Mouse (Mus musculus): ENCODE measurements around the gene Btbd9.
A peak's percentile ranks its signal among the peaks of the same experiment; 100 is the strongest.
"Not testable (repeated sequence)": the region's sequence is repeated elsewhere in the genome, so short reads cannot be mapped to it uniquely, and the experiment has no call there.

Btbd9 gene

DNA sequence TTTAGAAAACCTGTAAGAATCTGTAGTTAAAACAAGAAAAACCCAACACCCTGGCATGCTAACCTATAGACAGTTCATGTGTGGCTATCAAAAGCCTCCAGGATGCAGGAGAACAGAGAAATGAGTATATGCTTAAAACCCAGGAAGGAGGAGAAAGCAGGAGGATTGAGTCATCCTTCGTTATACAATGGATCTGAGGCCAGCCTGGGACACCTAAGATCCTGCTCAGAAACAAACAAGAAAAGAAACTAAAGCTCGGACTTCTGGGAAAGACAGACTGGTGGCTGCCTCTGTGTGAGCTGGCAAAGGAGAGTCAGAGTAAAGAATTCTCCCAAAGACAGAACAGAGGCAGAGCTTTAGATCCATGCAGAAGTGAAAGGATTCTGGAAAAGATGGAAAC, 17.7 kb downstream of the Btbd9 start:
- DNase-seq (ENCODE audit: low spot score in 2 of 2): no peak

DNA sequence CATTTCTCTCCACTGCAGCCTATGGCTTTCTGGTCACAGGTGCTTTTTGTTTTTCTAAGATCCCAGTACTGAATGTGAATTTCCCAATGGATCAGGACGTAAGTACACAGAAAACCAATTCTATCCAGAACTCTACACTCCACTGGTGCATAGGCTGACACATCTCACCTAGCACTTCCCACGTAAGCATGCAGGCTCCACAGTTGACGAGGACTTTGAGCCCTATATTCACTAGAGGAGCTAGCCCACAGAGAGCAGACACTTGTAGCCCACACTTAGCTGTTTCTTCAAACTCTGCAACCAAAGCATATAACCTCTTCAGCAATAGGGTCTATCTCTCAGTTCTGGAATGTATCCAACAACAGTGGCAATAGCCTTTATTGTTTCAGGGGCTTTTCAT, 19.8 kb downstream of the Btbd9 start:
- no peak for DNase-seq (ENCODE audit: low spot score in 2 of 2)

DNA sequence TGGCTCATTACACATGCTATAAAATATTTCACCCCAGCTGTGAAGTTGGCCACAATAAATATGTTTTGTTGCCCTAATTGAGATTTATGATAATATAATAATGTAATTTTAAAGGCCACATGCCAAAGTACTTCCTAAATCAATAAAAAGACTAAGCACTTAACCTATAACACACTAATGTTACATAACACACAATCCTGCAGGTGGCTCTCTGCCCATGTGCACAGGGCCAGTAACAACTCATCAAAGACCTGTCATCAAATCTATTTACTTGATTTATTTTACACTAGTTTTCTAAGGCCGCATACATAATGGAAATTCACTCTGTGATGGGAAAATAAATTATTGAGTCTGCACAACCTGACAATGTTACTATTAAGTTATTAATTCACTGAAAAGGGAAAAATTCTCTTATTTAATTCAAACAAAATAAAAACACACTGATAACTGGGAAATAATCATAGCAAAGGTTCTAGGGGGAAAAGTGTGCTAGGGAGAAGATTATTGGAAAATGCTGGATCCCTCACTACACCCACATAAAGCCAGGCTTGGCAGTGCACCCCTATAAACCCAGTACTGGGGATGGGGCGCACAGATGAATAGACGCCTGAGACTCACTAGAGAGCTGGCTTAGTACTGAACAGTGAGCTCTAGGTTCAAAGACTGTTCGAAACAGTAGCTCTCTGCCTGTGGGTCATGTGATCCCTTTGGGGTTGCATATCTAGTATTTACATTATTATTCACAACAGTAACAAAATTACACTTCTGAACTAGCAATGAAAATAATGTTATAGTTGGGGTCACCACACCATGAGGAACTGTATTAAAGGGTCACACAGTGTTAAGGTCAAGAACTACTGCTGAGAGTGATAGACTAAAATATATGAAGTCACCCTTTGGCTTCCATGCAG, 23.0 kb downstream of the Btbd9 start:
- no peak for DNase-seq (ENCODE audit: low spot score in 2 of 2)

DNA sequence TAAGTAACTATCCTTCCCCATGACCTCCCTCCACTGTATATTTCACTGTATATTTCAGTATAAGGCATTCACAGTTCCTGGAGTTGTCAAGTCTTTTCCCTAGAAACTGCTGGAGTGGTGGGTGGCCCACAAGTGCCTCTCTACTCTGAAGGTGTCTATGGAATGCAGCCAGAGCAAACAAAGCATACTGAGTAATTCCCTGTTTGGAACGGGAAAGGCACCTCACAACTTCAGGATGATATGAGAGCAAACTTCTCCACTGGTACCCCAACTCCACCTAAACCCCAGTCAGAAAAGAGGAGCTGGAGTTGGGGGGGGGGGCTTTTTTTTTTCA, 25.5 kb downstream of the Btbd9 start:
- peak; percentile 59 to 83 for DNase-seq (ENCODE audit: low spot score in 2 of 2)

DNA sequence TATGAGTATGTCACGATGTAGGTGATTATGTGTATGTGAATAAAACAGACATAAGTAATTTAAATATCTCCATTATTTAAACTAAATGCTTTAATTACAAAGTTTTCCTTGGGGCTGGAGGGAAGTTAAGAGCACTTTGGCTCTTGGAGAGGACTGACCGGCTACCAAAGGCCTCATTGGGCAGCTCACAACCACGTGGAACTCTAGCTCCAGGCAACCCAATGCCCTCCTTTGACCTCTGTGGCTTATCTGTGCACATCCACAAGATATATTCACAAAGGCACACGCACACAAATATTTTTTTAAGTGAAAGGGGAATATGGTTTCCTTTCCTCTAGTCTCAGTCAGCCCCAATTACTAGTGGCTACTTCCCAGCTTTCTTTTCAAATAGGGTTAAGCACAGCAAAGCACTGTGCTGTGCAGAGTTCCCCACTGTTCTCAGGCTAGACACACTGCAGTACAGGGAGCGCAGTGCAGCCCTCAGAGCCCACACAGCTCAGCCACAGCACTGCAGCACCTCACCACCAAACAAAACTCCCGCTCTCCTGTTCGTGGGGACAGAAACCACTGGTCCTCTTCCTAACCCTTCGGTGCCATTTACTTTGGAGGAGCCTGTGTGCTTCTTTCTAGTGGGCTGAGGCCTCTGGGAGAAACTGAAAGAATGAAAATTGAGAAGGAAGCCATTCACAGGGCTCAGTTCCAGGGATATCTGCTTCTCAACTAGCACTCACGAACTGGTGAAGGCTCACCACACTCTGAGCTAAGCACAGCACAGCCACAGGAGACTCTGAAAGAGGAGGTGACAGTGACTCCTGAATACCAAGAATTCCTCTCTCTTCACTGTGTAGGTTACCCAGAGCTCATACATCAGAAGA, 26.2 kb downstream of the Btbd9 start:
- peak in 1 of 2 experiments; percentile 46 for DNase-seq (ENCODE audit: low spot score in 2 of 2)

DNA sequence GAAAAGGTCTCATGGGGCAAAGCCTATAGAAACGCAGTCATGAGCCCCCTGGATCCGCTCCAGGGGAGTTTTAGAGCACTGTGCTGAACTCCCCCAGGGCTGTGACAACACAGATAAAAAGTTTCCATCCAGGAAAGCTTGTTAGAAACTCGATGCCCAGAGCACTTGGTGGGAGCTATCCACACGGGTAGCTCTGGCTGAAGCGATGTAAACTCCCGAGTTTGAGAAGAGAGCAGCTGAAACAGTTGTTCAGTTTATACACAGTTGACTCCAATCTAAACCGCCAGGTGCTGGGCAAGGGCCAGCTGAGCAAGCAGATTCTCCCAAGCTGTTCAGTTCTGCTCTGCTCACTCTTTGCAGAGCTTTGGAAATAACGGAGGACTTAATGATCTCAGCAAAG, 37.2 kb downstream of the Btbd9 start:
- DNase-seq (ENCODE audit: low spot score in 2 of 2): no peak

DNA sequence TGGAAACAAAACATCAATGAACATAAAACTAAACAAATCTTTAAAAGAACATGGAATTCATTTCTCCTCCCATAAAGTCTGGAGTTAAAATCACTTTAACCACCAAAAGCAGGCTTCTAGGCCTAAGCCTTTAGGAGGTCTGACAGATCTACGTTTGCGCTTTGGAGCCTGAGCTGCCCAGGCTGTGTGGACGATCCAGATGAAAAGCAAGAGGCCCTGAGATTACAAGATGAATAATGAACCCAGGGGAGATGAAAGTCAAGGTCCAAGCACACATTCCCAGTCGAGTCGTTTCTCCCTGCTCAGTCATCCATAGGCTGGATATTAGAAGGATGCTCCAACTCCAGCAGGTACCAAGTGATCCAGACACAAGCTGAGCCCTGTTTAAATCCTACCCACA, 39.6 kb downstream of the Btbd9 start:
- no peak for DNase-seq (ENCODE audit: low spot score in 2 of 2)

DNA sequence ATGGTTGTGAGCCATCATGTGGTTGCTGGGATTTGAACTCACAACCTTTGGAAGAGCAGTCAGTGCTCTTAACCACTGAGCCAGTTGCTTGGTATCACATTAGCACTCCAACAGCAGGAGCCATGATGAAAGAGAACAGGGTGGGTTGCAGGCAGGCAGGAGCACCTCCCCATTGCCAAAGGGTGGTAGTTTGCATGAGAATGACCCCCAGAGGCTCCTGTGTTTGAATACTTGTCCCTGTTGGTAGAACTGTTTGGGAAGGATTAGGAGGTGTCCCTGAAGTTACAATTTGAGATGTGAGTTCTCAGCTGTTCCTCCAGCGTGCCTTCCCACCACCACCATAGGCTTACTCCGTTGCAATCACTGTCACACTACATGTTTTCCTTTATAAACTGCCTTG, 43.2 kb downstream of the Btbd9 start:
- DNase-seq (ENCODE audit: low spot score in 2 of 2): no peak

DNA sequence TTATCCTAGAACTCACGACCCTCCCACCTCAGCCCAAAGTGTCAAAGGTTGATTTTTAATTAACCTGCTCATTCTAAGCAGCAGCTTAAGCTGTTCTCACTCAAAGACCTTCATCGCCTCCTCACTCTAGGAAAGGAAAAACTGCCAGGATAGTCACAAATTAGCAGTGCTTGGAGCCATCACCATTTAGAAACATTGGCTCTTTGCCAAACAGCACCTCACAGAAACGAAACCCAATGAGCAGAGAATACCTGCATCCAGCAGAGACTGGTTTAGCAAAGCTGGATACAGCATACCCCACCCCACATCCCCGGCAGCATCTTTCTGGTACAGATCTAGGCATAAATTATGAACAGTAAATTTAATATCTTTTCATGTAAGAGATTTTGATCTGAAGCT, 45.7 kb downstream of the Btbd9 start:
- no peak for DNase-seq (ENCODE audit: low spot score in 2 of 2)

DNA sequence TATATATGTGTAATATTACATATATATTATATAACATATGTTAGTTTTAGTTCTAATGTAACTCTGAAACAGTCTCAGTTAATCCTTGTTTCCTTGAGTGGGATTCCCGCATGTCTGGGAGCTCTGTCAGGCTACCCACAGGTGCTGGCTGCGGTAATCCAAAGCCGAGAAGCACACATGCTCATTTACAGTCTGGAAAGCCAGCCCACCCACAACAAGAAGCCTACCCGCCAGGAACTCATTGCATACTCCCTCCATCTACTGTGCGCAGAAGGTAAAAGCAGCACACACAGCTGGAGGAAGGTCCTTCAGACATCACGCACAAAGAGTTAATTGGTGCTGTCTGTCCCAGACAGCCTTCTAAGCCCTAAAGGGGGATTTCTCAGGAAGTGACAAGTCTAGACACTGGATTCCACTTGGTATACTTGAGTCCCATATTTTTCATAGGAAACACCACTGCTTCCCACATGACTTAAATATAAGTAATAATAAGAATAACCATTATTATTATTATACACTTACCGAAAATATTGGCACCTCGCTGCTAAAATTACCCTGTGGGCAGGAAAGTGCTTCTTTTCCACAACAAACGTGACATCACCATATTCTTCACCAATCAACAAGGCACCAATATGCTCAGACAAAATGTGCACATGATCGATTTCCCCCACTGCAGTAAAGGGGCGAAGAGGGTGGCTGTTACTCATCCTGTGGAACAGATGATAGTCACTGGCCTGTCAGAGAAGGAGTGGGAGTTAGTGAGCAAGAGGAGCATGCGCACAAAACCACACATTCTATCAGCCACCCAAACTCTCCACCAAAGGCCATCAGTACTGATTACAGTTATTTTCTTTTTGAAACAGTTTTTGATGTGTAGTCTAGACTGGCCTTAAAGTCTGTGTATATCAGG, 46.4 kb downstream of the Btbd9 start:
- peak; percentile 45 to 47 for DNase-seq (ENCODE audit: low spot score in 2 of 2)

DNA sequence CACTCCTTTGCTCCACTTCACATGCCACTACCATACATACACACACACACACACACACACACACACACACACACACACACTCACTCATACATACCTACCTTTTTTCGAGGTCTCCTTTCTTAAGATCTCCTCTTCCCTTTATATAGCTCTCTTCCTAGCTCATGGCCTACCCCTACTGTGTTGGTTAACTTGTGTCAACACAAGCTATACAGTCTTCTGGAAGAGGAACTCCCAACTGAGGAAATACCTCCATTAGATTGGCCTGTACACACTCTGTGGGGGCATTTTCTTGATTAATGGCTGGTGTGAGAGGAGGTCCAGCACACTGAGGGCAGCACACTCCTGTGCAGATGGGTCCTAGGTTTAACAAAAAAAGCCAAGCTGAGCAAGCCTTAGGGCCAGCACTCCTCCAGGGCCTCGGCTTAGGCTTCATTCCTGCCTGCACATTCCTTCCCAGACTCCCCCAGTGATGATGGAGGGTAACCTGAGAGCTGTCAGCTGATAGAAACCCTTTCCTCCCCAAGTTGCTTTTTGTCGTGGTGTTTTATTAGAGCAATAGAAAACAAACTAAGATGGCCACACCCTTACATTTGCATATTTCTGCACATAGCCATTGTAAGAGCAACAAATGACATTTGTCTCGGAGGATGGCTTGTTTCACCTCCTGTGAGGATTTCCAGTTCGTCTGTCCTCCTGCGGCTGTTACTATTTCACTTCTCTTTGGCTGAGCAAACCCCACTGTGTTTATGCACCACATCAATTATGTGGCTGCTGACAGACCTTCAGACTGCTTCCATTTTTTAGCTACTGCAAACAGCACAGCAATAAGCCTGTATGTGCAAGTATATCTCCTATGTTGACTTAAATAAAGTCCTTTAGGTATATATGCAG, 50.6 kb downstream of the Btbd9 start:
- no peak for DNase-seq (ENCODE audit: low spot score in 2 of 2)

DNA sequence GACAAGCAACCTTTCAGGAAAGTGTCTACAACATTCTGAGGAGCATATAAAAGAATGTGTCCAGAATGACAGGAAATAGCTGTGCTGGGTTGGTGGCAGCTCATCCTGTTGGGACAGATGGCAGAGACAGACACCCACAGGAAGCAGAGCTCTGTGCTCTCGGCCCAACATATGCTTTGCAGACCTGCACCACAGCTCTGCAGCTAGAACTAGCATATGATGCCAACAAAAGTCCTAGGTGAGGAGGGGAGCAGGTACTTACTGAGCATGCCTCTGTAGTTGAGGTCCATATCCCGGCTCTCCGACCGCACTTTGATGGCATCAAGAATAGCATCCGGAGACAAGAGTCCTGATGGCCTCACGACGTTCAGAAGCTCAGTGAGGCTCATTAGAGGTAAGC, 51.8 kb downstream of the Btbd9 start:
- peak; percentile 77 to 87 for DNase-seq (ENCODE audit: low spot score in 2 of 2)

DNA sequence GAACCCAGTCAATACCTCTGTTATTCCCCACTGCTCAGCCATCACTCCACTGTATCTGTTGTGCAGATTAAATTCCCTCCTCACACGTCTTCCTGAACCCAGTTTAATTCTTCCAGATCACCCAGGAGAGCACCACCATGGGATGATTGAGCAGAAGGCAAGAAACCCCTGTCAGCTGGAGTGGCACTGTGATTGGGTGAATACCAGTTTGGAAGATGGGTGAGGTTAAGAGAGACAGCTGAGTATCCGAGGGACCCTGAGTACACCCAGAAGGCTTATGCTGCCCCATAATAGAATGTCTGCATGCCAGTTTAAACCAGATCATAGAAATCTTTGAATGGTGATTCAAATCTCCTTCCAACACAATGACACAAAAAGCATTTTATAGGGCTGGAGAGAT, 52.5 kb downstream of the Btbd9 start:
- DNase-seq (ENCODE audit: low spot score in 2 of 2): no peak

DNA sequence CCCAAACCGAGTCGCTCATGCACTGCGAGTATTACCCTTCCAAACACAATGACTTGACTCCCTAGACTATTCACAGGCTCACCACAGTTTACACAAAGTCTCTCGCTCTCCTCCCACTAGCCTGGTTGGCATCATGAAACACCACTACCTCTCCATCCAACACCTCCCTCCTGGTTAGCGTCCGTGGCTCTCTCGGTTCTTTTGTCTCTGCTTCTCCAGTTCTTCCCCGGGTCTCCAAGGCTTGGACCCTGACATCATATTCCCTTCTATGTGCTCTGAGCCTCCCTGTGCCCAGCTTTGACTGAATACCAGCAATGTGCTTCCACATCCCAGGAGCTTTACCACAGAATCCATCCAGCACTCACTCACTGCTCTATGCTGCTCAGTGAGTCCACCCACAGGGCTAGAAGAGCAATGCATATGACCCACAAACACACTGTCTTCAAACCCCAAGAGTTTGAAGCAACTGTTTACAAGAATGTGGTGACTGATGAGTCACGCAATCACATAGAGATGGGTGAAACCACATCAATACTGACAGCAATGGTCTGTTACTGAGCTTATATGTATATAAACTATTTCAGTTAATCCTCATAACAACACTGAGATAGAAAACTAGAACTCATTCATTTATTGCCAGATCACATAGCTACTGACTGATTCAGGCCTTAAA, 53.7 kb downstream of the Btbd9 start:
- no peak for DNase-seq (ENCODE audit: low spot score in 2 of 2)

DNA sequence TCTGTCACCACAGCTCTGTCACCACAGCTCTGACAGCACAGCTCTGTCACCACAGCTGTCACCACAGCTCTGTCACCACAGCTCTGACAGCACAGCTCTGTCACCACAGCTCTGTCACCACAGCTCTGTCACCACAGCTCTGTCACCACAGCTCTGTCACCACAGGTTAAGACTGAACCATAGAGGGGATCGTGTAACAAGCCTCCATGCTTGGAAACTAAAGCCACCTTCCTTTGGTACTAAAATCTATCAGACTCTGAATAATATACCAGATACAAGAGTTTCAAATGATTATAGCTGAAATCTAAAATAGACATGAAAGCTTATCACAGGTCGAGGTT, 57.1 kb downstream of the Btbd9 start:
- DNase-seq (ENCODE audit: low spot score in 2 of 2): not testable (repeated sequence)

DNA sequence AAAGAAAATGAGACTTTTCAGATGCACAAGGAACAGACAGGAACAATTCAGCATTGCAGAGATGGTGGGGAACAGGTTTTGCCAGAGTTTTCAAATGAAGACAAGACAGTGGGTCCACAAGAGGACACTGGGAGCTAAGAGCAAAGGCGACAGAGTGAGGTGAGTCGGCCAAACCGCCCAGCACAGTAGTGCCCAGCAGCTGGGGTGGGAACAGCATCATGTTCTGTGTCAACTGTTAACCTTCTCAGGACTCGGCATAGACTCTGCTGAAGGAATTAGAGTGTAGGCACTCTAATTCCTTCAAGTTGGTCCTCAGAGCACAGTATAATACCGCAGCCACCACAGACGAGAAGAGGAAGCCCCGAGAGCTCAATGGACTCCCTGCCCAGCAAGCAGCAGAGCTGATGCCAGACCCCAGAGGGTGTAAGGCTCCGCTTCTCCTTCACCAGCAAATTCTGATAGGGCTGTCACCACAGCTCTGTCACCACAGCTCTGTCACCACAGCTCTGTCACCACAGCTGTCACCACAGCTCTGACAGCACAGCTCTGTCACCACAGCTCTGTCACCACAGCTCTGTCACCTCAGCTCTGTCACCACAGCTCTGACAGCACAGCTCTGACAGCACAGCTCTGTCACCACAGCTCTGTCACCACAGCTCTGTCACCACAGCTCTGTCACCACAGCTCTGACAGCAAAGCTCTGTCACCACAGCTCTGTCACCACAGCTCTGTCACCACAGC, 57.7 kb downstream of the Btbd9 start:
- no peak for DNase-seq (ENCODE audit: low spot score in 2 of 2)

DNA sequence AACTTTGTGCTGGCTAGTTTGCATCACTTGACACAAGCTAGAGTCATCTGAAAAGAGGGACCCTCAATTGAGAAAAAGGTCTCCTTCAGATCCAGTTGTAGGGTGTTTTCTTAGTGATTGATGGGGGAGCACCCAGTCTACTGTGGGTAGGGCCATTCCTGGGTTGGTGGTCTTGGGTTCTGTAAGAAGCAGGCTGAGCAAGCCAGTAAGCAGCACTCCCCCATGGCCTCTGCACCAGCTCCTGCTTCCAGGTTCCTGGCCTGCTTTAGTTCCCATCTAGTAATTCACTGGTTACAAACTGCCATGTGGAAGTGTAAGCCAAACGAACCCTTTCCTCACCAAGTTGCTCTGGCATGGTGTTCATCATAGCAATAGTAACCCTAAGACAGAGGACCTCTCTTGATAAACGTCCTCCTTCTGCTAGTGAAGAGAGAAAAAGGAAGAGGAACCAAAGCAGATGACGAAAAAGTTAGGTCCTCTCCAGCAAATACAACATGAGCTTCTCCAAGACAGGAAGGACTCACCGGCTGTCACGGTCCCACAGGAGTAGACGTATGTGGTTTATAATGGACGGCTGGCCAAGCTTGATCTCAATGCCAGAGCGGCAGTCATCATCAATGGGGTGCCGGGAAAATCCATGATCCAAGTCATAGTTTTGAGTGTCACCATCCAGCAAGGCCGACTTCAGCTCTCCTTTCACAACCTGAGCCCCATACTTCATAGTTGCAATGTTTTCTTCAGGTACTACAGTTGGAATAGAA, 59.5 kb downstream of the Btbd9 start:
- DNase-seq (ENCODE audit: low spot score in 2 of 2): no peak

DNA sequence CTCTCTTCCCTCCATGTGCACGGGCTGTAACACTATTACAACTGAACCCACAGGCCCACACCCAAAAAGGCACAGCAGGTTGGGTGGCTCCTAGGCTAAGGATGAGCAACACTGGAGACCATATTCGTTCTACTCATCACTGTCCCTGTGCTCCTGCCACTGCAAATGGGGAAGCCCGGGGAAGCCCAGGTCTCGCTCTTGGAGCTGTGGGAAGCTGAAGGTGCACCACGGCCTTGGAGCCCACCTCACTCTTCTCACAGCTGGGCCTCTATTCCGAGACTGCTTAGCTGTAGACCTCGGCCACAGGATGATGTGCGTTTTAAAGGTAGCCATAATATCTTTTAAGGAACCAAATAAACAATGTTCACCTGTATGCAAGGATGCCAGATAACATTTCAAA, 60.9 kb downstream of the Btbd9 start:
- no peak for DNase-seq (ENCODE audit: low spot score in 2 of 2)

DNA sequence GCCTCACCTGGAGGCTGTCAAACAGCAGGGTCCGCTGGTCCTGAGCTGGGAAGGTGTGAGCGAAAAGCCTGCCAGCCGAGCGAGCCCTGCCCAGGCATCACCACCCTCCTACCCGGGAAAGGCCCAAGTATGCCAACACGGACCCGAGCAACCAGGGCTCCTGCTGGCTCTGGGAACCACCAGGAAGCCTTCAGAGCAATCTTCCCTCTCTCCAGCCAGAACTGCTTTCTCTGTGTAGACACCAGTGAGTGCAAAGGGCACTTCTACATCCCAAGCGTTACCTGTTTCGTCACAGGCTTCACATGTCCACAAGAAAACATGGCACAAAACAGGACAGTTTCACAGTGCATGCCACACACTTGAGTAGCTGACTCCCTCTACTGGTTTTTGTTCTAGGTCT, 63.3 kb downstream of the Btbd9 start:
- DNase-seq (ENCODE audit: low spot score in 2 of 2): no peak
